Mouse (Mus musculus) adrenal gland, postnatal 36 days (tissue): ENCODE data around the gene Ugt1a1. TPM values are rescaled to one million over a fixed set of nuclear protein-coding genes. Genes with fewer than 3 reads are reported as not detected.
"Not testable (repeated sequence)": the region's sequence is repeated elsewhere in the genome, so short reads cannot be mapped to it uniquely, and the experiment has no call there.

Experiments used
- DNase-seq, 2 experiments: peaks; one replicate each; pipeline ENCODE4 v3.0.0; 2021; ENCODE audit warnings: mixed read lengths in 1 of 2
- total RNA-seq, 2 experiments: library from RNA; stranded (reverse); gene quantifications; 2 replicates each; pipeline ENCODE4 v1.2.3; 2021

Gene Ugt1a1
- total RNA-seq, 2 experiments from 2014 or later = 0.73 to 55.5 TPM

DNA sequence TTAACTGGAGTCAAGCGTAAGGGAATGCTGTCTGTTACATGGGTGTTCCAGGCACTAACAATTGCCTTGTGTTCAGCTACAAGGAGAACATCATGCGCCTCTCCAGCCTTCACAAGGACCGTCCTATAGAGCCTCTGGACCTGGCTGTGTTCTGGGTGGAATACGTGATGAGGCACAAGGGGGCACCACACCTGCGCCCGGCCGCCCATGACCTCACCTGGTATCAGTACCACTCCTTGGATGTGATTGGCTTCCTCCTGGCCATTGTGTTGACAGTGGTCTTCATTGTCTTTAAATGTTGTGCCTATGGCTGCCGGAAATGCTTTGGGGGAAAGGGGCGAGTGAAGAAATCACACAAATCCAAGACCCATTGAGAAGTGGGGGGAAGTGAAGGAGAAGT, 6.3 kb downstream of the Ugt1a1 start:
- no peak for DNase-seq

DNA sequence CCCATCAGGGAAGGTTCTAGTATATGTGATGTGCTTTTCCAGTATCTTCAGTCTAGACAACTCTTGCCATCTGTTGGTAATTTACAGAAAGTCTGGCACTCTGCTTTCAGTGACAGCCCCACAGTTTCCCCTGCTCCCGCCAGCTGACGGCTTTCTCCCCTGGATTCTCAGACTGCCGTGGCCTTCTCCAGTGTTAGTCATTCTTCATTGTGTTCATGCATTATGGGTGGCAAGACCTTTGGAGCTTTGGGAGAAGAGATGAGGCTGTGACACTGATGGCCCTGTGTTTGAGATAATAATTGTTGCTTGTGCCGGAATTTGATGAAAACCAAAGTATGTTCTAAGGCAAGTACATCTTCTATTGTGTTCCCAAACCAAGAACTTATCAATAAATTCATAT, 6.8 kb downstream of the Ugt1a1 start:
- no peak for DNase-seq

DNA sequence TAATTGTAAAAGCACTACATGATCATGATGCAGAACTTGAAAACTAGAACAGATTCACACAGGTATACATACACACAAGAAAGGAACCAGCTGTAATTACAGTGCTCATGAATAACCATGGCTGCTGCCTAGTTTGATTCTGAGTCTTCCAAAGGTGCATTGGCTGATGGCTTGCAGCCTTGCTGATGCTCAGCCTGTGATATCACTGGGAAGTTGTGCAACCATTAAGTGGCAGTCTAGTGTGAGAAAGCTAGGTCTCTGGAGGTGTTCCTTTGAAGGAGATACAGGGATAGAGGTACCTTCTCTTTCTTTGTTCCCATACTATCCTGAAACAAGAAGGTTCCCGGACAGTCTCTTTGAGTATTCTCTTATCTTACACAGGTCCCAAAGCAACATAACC, 7.3 kb downstream of the Ugt1a1 start:
- no peak for DNase-seq

DNA sequence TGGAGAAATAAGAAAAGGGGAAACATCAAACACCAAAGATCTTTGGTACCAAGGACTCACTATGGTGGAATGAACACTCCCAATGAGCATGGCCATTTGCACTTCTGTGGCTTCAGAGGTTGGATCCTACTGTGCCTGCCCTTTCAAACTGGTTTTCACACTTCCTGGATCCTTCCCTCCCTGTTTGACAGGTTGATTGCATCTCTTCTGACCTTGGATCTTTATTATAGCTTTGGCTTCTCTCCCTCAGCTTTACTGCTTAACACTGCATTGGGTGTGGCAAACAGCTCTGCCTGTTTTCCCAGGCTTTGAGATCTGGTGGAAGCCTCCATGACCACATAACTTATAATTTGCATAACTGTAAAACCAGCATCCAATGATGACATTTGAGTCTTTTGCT, 8.6 kb downstream of the Ugt1a1 start:
- no peak for DNase-seq

DNA sequence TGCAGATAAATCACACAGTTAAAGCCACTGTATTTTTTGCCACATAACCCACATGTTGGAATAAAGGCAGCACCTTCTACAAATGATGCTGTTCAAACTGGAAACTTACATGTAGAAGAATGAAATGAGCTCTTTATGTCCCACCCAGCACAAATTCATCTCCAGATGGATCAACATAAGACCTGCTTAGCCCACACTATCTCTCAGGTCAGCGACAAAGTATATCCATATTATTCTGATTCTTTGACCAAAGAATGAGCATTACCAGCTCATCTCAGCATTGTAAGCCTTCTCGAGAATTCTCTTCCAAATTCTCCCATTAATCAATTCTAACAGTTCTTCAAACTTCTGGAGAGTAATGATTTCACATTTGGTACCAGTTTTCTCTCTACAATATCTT, 10.5 kb downstream of the Ugt1a1 start:
- DNase-seq = no peak

DNA sequence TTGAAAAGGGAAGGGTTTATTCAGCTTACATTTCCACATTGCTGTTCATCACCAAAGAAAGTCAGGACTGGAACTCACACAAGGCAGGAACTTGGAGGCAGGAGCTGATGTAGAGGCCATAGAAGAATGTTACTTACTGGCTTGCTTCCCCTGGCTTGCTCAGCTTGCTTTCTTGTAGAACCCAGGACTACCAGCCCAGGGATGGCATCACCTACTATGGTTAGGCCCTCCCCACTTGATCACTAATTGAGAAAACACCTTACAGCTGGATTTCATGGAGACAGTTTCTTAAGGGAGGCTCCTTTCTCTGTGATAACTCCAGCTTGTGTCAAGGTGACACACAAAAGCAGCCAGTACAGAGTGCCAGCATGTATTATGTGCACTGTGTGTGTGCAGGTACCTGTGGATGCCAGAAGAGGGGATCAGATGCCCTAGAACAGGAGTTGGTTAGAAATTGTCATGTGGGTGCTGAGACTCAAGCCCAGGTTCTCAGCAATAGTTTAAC, 11.3 kb downstream of the Ugt1a1 start:
- not testable (repeated sequence) for DNase-seq

DNA sequence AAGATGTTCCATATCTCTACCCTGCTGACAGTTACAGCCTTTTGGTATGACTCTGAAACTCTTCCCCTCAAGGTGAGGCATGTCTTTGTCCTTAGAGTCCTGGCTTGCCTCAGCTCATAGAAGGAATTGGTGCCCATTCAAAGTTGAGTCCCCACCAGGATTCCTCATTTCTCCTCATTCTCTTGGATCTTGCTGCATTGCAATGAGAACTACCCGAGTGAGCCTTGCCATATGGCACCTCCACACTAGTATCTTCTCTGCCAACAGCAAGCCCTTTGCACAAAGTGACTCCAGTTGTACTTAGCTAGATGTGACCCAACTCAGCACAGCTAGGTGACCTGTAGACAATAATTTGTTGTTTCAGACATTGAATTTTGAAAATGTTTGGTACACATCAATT, 11.8 kb downstream of the Ugt1a1 start:
- no peak for DNase-seq

DNA sequence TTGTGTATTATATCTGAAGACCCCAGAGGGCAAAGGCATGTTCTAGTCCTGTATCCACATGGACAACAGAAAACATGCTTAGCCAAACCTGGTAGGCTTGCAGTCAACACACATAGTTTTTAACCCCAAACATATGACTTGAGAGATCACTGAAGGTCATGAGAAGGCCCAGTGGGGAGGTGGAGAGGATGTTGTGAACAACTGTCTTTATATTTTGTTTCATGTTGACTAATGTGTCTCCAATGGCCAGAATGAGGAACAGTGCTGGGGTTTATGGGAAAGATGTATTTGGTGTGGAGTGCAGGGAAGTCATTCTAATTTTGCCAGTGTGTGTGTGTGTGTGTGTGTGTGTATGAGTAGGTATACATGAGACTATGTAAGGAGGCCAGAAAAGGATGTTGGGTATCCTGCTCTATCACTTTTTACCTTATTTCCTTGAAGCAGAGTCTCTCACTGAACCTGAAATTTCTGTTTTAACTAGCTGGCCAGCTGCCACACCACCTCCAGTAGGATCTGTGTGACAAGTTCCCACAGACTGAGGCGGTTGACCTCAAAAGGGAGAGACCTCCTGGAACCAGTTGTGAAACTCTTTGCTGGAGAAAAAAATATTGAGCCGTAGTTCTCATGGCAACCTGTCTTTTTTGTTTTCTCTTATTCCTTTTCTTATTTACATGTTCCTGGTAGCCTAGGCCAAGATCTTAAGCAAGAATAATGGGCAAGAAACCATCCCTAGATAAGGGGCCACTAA, 12.4 kb downstream of the Ugt1a1 start:
- peak; percentile 60 to 67 for DNase-seq

DNA sequence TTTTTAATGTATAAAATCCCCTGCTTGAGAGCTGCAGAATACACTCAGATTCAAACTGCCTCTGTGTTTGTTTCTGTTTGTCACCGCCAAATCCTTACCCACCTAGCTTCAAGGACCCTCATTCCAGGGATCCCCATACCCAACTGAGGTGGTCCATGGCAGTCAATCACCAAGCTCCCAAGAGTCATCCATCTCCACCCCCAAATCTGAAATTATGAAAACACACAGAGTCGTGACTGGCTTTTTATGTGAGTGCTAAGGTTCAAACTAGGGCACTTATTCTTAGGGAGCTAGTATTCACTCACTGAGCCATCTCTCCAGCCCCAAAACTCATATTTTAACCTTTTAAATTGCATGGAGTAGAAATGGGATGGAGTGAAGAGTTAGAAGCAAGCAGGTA, 13.5 kb downstream of the Ugt1a1 start:
- DNase-seq = not testable (repeated sequence)

DNA sequence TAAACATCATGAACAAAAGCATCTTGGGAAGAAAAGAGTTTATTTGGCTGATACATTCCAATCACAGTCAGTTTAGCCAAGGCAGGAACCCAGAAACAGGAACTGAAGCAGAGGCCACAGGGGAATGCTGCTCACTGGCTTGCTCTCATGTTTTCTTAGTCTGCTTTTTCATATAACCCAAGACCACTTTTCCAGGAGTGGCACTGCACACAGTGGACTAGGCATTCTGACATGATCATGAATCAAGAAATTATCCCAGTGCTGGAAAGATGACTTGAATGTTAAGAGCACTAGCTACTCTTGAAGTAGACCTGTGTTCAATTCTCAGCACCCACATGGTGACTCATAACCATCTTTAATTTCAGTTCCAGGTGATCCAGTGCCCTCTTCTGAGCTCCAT, 14.0 kb downstream of the Ugt1a1 start:
- no peak for DNase-seq

DNA sequence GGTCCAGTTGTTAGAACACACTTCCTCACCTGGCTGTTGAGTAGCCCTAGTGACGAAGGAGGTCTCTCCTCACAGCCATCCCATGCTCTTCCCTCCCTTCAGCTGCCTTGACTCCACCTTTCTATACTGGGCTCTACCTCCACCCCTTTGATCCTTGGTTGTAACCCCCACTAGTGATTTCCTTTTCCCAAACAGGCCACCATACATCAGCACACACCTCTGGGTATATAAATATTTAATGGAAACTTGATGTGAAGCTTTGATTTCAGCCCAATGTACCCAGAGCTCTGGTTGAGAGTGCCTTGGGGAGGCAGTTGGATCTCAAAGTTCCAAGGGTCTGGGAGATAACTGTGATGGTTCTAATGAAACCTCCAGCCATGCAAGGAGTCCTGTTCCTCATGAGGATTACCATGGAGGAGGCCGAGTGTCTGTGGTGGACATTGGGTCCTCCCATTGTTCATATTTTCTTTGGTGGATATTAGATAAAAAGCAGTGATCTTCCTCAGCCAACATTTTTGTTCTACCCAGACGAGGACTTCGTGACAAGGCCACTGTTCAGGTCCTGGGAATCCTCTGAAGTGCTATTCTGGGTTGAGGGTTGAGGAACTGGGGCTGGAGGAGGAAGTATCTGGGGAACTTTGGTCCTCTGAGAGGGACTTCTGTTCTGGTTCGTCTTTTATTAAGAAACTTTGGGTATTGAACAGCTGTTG, 15.1 kb downstream of the Ugt1a1 start, which contains the start of gene Mroh2a:
Gene Mroh2a, plus strand, starts transcription at position 317 of the 710 bp plus-strand sequence.
- DNase-seq = no peak

DNA sequence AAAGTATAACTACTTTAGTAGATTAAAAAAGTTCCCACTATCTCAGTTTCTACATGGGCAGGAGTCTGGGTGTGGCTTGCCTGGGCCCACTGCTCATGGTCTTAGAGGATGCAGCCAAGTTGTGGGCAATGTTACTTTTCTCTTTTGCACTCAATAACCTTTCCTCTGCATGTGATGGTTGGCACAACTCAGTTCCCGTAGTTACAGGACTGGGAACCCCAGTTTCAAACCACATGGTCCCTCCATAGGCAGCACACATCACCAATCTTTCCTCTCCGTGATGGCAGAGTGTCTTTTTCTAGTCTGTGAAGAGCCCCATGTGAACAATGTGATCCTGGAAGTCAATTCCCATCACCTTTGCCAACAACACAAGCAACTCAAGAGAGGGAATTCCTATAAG, 15.7 kb downstream of the Ugt1a1 start:
- no peak for DNase-seq

DNA sequence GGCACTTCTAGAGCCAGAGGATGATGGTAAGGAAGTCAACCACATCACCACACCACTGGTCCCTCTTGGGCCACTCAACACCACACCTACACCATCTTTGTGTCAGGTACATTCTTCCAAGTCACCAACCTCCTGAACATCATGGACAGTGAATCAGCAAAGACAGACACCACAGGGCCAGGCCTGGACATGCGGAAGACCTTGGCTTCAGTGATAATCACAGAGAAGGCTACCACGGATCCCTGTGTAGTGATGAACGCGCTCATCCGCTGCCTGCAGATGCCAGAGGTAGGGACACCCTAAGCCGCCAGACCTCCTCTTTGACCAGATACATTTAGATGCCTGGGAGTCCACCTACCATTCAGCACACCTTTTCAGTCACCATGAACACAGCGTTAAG, 16.4 kb downstream of the Ugt1a1 start:
- no peak for DNase-seq

DNA sequence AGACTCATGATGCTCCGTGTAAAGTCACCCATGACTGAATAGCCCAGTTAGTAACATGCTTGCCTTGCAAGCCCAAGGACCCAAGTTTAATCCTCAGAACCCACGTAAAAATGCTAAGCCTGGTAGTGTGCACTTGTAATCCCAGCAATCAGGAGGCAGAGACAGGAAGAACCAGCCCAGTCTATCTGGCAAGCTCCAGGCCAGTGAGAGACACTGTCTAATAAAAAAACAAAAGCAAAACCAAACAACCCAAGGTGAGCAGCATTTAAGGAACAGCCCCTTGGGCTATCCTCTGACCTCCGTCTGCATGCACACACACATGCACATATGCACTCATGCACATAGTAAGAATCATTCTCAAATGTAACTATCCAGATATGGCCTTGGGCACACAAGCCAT, 17.8 kb downstream of the Ugt1a1 start:
- no peak for DNase-seq

DNA sequence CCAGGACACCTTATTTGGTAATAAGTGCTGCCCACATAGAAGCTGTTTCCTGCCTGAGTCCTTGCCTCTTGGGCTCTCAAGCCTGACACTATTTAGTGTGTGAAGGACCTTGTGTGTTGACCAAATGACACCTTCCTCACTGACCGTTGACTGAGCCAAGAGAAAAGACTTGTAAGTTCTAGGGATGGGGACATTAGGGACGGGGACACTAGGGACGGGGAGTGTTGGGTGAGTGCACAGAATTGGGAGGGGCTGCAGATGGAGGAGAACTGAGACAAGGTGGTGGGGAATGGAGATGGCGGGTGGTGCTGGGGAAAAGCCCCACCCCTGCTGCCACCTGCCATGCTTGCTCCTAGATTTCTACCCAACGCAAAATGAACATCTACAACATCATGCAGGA, 18.2 kb downstream of the Ugt1a1 start:
- no peak for DNase-seq

DNA sequence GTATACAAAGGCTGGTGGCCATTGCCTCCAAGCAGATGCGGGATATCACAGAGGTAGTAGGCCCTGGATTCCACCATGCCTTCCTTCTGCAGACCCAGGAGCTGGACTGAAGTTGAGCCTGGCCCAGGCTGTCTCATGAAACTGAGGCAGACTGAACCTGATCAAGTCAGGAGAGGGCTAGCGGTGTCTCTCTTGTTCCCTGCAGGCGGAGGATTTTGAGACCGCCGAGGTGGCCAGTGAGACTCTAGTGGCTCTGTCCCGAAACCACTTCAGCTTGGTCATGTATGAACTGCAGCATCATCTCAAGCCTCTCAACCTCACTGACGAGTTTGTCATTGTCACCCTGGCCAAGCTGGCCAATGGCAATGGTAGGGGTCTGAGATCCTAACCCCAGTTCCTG, 18.7 kb downstream of the Ugt1a1 start:
- no peak for DNase-seq

DNA sequence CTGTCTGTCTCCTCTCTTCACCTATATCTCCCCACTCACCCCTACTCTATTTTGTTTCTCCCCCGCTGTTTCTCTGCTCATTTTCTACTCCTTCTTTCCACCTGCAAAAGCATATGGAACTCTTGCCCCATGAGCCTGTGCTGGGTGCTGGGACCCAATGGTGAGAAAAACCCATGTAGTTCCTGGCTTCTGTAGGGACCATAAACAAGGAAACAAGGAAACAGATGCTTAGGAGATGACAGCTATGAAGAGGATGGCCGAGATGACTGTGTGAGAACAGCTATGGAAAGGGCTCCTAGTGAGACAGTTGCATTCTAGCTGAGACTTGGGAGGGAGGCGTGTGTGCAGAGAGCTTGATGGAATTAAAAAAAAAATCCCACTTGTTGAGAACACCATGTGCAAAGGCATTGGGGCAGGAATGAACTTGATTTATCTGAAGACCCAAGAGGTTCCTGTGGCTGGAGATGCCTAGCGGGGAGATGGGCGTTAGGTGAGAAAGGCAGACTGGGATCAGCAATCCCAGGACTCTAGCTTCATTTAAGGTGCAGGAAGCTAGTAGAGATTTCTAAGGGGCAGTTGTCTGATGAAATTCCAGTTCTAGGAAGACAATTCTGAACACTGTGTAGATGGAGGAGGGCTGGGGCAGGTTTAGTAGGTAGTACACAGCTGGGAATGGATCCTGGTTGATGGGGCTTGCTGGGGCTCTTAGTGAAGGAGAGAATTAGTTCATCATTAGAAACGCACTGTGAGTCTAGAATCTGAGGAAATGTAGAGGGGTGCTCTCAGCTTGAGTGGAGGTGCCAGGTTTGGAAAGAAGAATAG, 19.4 kb downstream of the Ugt1a1 start:
- DNase-seq = no peak

DNA sequence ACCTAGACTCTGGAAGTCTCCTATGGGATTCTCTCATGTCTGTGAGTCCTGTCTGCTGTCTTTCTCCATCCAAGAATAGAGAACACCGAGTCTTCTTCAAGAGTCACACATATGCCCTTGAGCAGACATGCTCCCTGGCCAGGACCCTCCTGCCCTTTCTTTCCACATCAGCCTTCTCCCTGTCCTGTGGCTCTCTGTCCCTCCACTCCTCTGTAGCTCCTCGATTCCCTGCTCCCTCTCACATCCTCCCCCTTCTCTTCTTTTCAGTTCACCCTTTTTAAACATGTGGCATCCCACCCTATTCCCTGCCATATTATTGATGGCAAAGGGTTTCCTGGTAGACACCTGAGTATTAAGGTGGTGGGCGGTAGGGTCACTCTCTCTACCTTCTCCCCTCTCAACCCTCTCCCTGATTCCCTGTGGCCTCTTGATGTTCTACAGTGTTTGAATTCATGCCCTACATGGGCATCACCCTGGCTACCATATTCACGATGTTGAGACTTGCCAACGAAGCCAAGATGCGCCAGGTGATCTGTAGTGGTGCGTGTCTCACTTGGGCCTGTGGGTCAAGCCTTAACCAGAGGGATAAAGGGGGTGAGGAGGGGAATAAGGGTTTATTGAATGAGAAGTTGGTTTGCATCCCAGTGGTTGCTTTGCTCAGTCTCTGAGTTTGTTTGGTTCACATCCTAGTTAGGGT, 20.2 kb downstream of the Ugt1a1 start:
- no peak for DNase-seq

DNA sequence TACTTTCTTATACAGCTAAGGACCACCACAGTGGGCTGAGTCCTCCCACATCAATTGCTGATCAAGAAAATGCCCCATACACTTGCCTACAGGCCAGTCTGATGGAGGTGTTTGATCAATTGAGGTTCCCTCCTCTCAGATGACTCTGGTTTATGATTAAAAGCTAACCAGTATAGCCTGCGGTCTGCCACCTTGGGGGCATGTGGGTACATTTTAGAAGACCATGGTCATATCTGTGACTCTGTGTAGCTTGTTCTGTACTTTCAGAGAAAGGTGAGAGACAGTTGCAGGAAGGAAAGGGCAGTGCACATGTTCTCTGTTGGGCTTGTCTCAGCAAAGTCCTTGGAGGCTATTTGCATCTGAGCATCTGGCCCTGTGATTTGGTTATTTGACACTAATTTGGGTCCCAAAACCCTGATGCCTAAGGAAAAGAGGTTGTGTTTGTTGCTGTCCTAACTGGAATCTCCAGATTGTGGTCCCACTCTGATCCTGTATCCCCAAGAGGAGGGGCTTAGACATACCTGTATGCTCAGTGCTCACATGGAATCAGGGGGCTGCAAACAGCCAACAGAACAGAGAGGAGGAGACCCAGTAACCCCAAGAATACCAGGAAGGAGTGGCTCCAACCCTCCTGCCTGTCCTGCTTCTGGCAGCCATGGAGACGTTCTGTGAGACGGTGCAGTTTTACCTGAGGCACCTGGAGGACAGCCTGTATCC, 21.1 kb downstream of the Ugt1a1 start:
- DNase-seq = no peak

DNA sequence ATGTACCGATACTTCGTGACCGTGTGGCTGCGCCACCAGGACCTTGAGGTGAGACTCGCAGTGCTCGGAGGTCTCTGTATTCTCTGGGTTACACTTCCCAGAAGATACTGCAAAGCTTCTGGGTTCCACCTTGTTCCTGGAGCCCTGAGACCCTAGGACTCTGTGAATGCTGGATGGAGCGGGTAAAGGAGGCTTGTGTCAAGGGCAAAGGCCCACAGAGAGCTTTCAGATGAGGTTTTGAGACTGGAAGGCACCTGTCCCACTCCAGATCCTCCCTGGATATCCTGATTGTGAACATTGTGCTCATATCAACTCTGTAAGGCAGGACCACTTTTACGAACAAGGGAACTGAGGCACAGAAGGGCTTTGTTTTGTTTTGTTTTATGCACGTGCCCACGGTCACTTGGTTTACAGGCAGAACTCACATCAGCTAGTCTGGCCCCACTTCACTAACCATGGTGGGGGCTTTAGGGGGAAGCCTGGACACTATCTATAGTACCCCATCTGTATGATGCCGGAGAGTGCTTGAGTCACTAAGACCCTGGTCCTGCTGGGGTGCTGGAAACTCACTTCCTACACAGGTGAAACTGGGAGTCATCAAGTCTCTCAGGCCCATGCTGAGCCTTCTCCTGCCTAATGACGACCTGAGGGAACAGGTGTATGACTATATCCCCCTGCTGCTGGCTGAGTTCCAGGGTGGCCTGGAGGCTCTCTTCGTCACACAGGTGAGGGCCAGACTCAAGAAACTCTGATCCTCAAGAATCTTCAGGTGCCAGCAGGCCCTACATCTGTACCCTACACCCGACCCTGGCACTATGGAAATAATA, 21.9 kb downstream of the Ugt1a1 start:
- DNase-seq = no peak

DNA sequence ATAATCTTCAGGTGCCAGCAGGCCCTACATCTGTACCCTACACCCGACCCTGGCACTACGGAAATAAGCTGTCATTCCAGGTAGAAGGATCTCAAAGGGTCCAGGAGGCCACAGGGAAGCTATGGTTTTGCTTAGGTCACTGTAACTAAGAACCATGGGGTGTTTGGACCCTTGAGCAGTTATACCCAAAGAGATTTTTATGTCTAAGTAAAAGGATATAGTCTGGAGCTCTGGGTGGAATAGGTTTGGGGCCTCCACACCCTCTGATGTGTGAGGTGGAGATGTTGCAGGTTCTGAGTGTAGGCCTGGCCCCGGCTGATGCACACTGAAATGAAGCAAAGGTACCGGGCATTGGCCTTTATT, 22.5 kb downstream of the Ugt1a1 start:
- DNase-seq = no peak
